Mouse (Mus musculus): ENCODE data around the gene Tnfrsf19.

Gene Tnfrsf19

DNA sequence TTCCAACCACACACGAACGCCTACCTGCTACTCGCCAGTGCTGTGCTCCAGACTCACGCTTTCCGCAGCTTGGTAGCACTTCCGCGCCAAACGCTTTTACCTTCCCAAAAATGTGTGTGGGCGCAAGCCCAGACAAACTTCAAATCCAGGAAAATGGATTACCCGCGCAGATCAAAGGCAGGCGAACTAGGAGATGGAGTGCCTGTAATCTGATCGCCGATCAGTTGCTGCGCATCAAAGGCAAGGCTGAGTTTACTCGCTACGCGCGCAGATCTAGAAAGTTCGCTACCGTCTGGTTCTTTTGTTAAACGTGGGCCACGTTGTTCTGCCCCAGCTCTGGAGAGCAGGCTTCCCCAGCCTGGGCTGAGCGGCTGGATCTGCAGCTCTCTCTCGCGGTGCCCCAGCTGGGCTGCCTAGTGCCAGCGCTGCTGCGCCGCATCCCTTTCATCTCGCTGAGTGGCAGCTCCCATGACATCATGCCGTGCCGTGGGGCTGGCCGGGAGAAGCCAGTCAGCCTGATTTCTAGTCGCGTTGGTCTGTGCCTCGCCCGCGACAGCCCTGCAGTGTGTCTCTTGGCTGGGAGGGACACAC, at the start of gene Tnfrsf19:
TSS of gene Tnfrsf19 (minus strand) at position 400 of the 591 bp plus-strand sequence.
- DNase-seq, result peak; percentile 42

DNA sequence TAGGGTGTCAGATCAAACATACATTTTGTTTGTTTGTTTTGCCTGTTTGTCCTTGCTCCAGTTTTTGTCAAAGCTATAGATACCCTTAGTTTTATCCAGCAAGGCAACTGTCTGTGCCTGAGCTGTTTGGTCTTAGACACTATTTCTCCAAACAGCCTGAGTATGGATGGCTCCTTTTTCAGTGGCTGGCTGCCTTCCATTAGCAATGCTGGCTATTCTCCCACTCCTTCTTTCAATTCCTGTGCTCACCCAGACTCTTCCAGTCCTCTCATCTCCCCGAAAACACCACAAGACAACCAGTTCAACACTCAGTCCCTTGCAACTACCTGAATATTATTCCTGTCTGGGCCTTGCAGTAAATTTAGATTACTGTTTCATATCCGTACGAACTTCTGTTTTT, 45.8 kb upstream of the Tnfrsf19 start:
- no peak for DNase-seq

DNA sequence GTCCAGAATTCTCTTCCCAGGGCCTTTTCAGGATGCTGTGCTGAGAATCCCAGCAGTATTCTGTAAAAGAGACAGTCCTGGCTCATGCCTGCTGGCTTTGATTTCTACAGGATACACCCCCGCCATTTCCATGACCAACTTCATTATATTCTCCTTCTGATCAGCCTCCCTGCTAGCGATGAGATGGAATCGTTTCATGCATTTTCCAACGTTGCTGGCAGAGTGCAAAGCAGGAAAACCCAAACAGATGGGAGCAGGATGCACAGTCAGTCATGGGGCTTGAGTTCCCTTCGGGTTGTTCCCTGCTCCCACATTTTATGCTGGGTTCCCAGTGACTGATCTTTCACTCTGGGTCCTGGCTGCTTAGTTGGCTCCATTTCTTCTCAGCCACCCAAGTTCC, 44.7 kb upstream of the Tnfrsf19 start:
- DNase-seq, result no peak

DNA sequence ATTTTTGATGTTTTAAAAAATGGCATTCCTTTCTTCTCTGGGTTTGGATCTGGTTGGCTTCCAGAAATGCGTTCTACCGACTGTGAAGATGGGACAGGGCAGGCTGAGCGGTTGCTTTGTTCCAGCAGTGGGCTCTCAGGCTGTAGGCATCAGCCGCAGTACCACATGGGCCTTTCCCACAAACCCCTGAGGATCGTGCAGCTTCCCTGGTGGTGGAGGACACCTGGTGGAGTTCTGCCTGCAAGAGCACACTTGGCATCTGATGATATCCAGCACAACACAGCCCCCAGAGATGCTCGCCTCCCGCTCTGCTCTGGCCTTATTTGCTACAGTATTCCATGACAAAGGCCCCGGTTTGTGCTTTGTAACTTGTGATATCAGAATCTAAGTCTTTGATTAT, 41.9 kb upstream of the Tnfrsf19 start:
- no peak for DNase-seq

DNA sequence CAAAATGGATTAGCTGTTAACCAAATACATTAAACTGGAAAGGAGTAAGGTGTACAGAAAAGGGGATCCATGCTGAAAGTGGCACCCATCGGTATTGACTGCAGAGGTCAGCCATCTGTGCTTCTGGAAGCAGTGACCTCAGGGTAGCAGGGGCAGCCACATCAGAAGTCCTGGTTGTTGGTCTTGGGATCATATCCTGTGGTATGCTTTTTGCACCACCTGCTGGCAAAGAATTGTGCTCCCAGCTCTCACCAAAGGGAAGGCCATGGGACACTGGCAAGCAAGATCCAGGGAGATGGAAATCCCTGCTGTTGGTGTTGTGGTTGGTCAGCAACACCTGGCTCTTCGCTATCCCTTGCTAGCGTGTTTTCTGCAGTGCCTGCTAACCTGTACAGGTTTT, 39.0 kb upstream of the Tnfrsf19 start:
- DNase-seq, result no peak

DNA sequence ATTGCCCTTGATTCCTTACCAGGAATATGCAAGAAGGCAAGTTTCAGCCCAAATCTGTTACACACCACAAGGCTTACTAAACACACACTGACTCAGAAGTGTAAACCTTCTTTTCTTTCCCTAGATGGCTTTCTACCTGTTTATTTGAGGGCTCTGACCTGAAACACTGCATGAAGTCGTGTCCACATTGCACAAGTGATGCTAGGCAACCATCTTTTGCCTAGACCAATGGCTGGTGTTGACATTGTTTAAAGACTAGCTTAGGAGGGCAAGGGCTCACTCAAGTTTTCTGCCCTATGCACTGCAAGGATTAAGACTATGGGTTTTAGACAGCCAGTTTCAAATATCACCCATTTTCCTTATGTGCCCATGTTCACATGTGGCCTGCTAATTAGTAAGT, 23.3 kb upstream of the Tnfrsf19 start:
- no peak for DNase-seq

DNA sequence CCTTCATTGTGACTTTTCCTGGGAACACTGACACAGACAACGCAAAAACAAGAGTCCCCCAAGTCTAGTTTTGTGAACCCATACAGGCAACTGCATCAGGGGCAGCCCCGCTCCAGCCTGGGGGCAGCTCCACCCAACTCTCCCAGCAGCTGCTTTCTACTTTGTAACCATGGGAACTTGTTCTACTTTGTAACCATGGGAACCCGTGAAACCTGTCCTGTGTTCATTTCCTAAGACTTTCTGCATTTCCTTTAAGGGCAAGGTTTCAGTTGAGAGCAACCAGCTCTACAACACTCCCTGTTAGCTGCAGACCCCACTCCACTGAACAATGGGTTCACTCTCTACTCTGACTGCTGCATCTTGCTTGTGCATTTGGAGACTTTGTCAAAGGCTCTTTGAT, 15.4 kb upstream of the Tnfrsf19 start:
- DNase-seq, result no peak

DNA sequence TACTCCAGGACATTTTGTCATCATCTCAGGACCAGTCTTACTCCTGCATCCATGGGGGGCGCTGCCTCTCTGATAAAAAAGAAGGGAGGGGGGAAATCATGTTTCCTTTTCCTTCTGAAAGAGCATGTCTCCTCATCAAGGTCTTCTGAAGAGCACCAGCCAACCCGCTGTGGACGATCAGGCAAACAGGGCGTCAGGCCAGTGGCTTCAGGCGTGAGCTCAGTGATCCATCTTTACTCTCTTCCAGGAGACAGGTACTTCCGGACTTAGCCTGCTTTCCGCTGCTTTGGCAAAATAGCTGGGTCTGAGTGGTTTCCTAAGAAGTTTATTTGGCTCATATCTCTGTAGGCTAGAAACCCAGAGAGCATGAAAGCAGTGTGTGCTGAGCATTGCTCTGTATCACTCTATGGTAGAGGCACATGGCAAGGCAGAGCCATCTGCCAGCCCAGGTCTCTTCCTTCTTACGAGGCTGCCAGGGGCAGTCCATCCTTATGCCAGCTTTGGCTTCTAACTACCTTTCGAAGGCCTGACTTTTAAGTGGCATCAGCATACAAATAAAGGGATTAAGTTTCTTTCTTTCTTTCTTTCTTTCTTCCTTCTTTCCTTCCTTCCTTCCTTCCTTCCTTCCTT, 13.1 kb upstream of the Tnfrsf19 start:
- DNase-seq, result peak; percentile 18

DNA sequence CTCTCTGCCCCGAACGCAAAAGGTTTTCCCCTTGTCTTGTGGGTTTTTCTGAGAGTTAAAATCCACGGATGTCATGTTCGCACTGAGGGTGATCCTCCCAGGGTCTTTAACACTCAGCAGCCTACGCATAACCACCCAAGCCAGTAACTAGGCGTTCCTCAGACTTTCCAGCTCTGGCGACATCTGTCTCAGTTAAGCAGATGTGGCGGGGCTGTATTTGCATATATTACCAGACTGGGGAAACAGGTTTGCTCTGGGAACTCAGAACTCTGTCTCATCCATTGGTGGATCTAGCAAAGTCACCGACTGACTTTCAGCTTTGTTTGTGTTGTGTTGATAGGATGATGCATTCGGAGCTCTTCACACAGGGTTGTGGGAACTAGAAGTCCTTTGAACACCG, 10.7 kb upstream of the Tnfrsf19 start:
- DNase-seq, result no peak

DNA sequence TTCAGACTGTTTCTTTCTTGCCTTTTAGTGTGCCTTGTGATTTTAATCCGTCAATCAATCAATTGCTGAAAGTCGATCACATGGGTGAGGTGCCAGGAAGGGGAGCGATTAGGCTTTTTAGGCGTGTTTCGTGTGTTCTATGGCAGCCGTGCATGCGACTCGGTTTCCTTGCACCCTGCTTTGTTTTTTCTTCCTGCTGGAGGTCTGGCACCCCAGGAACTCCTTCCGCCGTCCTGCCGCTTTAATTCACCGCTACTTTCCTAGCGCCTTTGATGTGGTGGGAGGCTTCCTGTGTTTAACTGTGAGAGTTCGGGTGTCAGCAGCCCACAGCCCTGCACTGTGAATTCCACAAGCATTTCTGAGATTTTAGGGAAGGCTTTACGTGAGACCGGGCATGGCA, 10.2 kb upstream of the Tnfrsf19 start:
- DNase-seq, result no peak

DNA sequence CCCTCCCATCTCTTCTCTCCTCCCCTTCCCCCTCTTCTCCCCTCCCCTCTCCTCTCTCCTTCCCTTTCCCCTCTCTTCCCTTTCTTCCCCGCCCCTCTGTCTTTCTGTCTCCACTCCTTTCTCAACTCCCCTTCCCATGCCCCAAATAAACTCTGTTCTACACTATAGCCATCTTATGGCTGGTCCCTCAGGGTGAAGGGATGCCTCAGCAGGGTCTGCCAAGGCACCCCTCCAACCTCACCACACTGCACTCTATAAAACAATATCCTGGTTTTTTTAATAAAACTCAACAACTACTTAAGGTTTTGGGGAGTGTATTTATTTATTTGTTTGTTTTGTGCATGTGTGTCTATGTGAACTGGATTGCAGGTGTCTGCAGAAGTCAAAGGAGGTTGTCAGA, 9.6 kb upstream of the Tnfrsf19 start:
- no peak for DNase-seq

DNA sequence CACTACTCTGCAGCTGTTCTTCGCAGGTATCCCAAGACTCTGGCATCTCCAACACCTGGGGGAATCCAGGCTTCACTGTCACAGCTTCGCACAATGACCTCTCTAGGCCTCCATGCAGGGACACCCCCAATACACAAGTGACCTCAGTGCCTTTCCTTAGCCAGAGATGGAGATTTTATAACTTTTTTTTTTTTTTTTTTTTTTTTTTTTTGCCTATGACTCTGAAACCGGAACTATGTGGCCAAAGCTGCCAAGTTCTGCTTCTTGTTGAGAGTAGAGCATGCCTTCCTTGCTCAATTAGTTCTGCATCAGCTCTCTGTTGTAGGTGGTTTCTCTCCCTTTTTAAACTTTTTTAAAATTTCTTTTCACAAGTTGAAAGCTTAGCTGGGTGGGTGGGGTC, 5.9 kb upstream of the Tnfrsf19 start:
- DNase-seq, result no peak

DNA sequence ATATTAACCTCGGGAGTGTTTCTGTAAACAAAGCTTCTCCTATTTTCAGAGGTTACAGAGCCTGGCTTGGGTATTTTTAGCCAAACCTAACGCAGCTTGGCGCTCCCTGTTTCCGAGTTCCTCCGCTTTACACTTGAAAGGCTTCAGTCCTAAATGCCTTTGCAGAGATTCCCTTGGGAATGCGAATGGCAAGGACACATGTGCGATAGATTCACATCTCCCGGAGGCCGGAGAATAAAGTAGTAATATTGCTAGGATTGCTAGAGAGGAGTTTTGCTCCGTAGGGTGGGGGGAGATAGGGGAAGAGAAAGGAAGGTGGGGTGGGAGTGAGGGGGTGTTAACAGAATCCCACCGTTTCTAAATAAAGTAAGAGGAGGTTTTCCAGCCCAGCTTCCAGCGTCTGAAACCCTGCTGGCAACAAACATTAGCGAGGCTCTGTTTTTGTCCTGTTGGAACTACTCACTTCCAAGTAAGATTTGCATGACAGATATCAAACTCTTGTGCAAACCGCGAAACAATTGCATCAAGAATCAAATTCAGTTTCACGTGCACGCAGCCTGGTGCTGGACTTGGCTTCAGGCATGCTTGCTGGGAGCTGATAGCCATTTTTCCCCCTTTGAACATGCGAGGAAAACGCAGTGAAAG, 722 bp downstream of the Tnfrsf19 start:
- no peak for DNase-seq

DNA sequence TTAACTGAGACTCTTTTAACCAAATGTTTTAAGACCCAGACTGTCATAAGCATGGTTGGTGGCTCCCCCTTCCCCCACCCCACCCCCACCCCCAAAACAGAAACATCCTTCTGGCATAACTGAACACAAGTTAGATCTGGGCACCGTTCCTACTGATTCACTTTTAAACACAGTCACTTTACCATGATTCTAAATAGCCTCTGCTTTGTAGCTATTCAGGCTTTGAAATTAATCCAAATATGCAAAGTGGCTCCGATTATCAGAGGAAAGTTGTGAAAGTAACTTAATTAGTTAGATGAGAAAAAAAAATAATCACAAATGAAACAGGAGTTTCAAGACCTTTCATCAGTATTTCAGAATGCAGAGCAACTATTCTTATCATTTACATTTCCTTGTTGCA, 2.0 kb downstream of the Tnfrsf19 start:
- DNase-seq, result no peak

DNA sequence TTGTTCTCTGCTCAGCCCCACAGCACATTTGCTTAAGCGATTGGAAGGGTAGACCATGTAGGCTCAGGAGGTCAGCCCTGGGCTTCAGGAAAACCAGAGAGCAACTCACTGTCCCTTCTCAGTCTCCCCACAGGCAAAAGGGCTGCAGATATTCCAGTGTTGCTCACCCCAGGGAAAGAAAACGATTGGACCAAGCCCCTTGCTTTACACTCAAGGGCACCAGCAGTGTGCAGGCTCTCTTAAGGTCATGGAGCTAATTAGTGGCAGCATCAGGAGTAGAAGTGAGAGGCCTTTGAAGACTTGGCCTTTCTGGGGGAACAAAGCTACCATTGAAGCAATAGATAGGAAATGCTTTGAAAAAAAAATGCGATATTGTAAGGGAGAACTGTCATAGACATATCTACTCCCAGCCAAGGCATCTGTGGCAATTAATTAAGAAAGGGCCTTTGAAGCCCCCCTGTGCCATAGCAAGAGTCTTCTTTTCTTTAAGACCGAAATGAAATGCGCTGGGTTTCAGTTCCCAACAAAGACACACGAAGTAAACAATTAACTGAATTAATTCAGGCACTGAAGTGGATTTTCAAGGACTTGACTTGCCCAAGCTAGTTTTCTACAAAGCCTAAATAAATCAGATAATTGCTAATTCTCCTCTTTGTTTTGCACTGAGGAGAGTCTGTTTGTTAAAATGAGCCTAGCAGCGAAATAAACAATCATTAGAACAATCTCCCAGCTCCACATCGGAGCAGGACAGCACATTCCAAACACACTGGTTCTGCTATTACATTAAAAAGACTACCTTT, 2.6 kb downstream of the Tnfrsf19 start:
- DNase-seq, result no peak

DNA sequence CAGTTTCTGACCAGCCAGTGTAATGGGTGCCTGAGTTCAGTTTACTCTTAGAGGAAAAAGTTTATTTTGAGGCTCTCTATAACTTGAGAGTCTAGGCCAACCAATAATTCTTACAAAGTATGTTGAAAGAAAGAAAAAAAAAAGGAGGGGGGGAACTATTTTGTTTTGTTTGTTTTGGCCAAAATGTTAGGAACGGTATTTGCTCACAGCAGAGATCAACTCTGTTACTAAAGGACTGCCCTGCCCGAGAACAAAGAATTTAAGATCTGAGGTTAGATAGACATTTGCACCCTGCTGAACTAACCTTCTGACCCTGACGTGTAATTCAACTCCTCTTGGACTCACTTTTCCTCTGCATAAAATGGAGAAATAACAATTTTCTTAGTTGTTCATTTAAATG, 4.0 kb downstream of the Tnfrsf19 start:
- DNase-seq, result no peak

DNA sequence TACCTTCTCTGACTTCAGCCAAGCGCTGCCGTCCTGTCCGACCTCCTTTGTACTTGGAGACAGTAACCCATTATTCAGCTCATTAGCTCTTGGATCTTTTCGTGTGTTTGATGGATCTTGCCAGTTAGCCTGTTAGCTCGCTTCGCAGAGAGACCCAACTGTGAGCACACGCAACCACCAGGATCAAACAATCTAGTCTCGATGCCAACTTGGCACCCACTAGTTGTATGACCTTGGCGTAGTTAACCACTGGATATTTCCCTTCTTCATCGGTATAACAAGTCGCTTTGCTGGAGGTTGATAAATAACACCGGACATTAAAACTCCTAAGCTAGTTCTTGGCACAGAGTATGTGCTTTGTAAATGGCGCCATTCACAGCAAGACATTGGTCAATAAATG, 6.1 kb downstream of the Tnfrsf19 start:
- no peak for DNase-seq

DNA sequence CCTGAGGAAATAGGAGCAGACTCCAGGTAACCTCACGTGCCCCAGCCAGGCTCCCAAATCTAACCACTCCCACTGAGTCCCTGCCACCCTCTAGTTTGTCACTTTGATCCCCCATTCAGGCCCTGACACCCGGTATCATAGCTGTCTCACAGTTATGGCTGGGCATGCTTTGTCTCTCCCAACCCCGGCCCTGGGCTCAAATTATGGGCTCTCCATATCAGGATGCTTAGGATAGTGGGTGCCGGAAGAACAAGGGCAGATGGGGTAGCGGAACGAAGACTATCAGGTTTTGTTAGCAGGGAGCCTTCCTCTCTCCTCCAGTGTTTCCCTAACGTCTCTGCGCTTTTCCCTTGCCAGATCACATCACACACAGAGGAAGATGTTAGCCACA, 8.2 kb downstream of the Tnfrsf19 start:
- no peak for DNase-seq

DNA sequence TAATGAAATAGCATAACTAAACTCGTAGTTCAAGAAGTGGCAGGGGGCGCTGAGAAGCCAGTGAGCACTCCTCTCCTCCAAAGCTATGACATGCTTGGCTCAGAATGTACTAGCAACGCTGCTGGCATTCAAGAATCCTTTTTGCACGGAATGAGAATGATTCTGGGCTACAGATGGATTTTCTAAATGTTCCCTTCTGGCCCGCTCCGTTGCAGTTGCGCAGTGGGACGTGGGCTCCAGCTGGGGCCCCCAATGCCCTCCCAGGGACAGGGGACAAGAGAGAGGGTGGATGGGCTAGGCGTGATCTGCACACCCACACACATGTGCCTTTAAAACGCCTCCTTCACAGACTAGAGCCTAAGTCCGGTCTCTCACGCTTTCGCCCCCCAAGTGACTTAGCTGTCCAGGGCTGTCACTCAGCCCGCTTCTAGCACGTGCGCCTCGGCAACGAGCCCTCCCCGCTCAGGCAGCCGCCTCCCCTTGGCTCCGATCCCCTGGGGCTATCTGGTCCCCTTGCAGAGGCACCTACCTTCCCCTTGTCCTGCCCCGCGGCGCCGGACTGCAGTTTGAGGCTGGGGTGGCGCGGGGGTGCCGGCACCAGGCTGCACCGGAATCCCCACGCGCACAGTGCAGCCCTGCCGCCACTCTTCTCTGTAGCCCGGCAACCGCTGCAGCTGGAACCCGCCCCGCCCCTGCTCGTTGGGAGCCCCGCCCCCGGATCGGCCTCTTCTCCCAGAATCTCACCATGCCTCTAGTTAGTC, 8.8 kb downstream of the Tnfrsf19 start:
- no peak for DNase-seq

DNA sequence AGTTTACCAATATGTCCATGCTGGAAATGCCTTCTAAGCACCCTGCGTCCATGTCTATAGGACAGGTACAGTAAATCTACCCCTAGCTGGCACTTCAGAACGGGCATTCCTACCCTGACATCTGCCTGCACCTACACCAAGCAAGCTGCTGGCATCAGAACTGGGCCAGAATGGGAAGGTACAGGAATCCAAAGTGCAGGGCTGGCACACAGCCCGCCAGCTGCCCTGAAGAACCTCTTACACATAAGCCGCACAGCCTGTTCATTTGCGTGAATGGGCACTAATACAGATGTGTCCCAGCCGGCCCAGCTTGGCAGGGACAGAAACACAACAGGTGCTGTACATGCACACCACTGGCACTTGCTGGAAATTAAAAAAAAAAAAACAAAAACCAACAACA, 15.9 kb downstream of the Tnfrsf19 start:
- DNase-seq, result no peak

DNA sequence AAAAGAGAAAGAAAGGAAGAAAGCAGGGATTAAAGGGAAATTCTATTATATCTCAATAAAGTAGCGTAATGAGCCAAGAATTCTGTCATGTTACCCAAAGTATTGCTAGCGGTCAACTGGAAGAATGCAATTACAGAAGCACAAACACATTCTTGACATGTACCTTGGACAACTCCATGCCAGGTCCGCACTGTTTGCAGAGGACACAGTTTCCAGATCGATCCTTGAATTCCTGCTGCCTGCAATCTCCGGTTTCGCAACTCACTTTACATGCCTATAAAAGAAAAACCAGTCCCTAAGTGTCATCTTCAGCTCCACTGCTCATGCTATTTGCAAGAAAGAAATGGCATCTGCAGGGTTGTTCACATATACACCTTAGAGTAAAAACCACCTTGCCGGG, 22.3 kb downstream of the Tnfrsf19 start:
- no peak for DNase-seq

DNA sequence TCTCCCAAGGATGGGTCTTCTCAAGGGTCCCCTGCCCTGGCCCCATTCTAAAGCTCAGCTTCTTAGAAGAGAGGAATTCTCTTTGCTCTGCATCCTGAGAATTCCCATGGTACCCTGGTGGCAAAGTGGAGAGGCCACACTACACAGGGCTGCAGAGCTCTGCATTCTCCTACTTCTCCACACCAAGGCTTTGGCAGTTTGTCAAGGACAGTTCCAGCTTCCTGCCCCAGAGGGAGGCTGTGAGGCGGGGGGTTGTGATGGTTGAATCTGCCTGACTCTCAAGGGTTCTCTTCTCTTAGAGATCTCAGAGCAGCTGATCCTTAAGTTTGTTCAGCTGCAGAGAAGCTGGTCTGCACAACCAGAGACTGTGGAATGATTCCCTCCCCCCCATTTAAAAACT, 23.9 kb downstream of the Tnfrsf19 start:
- no peak for DNase-seq

DNA sequence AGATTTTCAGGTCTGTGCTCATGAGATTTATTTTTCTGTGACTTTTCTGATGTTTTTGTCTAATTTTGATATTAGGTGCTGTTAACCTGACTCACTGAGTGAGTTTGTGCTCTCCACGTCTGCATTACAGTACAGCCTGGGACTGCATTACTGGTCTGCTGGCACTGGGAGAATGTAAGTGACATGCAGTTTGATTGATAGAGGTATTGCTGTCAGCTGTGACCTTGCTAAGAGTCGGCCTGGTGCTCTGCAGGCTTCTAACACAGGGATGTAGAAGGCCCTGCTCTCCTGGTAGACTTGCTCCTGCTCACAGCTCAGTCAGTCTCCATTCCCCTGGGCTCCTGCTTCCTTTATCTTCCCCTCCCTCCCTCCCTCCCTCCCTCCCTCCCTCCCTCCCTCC, 25.3 kb downstream of the Tnfrsf19 start:
- no peak for DNase-seq
